Mouse (Mus musculus) T-cell, adult 66 days (primary cell): ENCODE data around the gene Nacc2. TPM values are rescaled to one million over a fixed set of nuclear protein-coding genes. Genes with fewer than 3 reads are reported as not detected.

Experiments used
- total RNA-seq, 2 experiments: library from RNA; stranded (reverse); gene quantifications; 3 replicates in 1 of 2; 4 replicates in 1 of 2; pipeline ENCODE4 v1.2.4; 2023

Nacc2 gene
- 1 to 10 TPM; 6.3 to 7.3 TPM for total RNA-seq

GRCm38 (mm10) chr2:26123079-26123648 is at the start of gene Nacc2:
Gene Nacc2, minus strand, starts transcription at chr2:26123220.

GRCm38 (mm10) chr2:26021561-26022257 is 101.3 kb downstream of the Nacc2 start, which contains the start of gene Ubac1:
Gene Ubac1, minus strand, starts transcription at chr2:26021747.

Other genes with a start within 250 kb of the Nacc2 start
- gene Camsap1, start 139.9 kb downstream of the Nacc2 start, total RNA-seq = 10 to 100 TPM; 44.9 to 45.7 TPM
- 10 to 100 TPM; 30.4 to 34.8 TPM for gene Ubac1, start 101.5 kb downstream of the Nacc2 start, total RNA-seq
- not detected for gene Lhx3, start 85.1 kb upstream of the Nacc2 start, total RNA-seq
- 1 to 10 TPM; 8.5 to 9.9 TPM for gene Qsox2, start 114.3 kb upstream of the Nacc2 start, total RNA-seq
- not detected for gene Ccdc187, start 171.3 kb upstream of the Nacc2 start, total RNA-seq
- gene Gpsm1, start 192.3 kb upstream of the Nacc2 start, total RNA-seq = 10 to 100 TPM; 21.7 to 24.7 TPM
- gene Dnlz, start 228.9 kb upstream of the Nacc2 start, total RNA-seq = 10 to 100 TPM in 1 of 2 experiments, 1 to 10 TPM in 1; 9.6 to 11.1 TPM
- gene Card9, start 237.7 kb upstream of the Nacc2 start, total RNA-seq = 1 to 10 TPM; 2.8 to 5.5 TPM